Mouse (Mus musculus) myocyte (in vitro differentiated cells): Measurements from ENCODE around the gene Aif1.

Experiments
- CEBPB ChIP-seq: IDR thresholded peaks from 2 replicates; pipeline ENCODE4 v1.6.1; 2011; ENCODE audit warnings: mild to moderate bottlenecking, moderate library complexity; ENCODE audit not compliant: poor library complexity, insufficient read depth, severe bottlenecking
- POLR2A ChIP-seq: IDR thresholded peaks from one replicate; pipeline ENCODE4 v1.6.1; 2011; ENCODE audit warnings: low read depth, mild to moderate bottlenecking, control low read depth, moderate library complexity; ENCODE audit not compliant: insufficient read length
- SRF ChIP-seq: IDR thresholded peaks from one replicate; pipeline ENCODE4 v1.6.1; 2011; ENCODE audit warnings: low read depth; ENCODE audit not compliant: control insufficient read depth, insufficient read length

- TF ChIP-seq POLR2A (no peak), SRF (no peak), CEBPB (no peak)
These were observed 46.9 kb downstream of the Aif1 start for GRCm38 (mm10) chr17:35128996-35129395.
